Mouse (Mus musculus): ENCODE measurements around the gene Vmn2r109. TPM values are rescaled to one million over a fixed set of nuclear protein-coding genes. Genes with fewer than 3 reads are reported as not detected.
"Not testable (repeated sequence)": the region's sequence is repeated elsewhere in the genome, so short reads cannot be mapped to it uniquely, and the experiment has no call there.

Vmn2r109 gene
- total RNA-seq (2022): not detected

- no peak for DNase-seq
Observed at GRCm38 (mm10) chr17:20564656-20565055, at the start of gene Vmn2r109. Vmn2r109 (minus strand) TSS chr17:20564756.

DNA sequence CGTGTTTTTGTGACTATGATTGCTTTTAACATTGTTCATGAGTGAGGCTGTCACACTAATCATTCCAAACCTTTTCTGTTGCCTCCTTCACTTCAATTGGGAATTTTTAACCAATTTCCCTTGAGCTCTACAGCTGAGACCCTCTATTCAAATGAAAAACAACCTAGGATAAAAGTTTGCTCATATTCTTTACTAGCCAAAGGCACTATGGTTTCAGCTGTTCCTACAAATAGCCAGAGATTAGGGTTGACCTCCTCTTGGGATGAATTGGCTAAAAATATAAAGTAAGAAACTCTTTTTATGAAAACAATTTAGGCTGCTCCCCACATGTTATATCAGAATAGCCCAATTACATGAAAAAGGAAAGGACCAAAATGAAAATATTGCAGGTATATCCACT, 31.8 kb upstream of the Vmn2r109 start, which contains the start of gene Vmn2r110:
Gene Vmn2r110, minus strand, starts transcription at position 101 of the 400 bp plus-strand sequence.
- DNase-seq: no peak

- not testable (repeated sequence) for DNase-seq
Observed at GRCm38 (mm10) chr17:20508247-20508646, 56.3 kb downstream of the Vmn2r109 start.

DNA sequence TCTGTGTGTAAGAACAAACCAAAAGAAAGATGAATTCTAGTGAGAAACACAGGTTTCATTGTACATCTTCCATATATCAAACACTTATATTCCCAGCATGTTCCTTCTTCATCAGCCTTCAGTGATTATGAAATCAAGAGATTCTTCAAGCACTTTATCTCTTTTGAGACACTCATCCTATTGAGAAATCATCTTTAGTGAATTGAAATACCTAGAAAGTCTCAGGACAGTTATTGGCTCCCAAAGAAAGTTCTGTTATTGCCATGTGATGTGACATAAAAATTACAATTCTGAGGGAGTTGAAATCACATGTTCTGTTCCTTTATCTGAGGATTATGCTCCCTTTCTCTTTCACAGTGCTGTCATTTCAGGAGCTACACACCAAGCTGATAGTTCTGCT, 66.7 kb downstream of the Vmn2r109 start, which contains the start of gene Vmn1r225:
Gene Vmn1r225, plus strand, starts transcription at position 301 of the 400 bp plus-strand sequence.
- DNase-seq: no peak

Other genes starting within 250 kb of the Vmn2r109 start
- gene Vmn2r107, start 219.5 kb downstream of the Vmn2r109 start, total RNA-seq (2022): not detected
- not detected for gene Vmn1r224, start 150.6 kb downstream of the Vmn2r109 start, total RNA-seq (2022)
- gene Vmn2r108, start 83.4 kb downstream of the Vmn2r109 start, total RNA-seq (2022): not detected
- not detected for gene Vmn1r225, start 66.6 kb downstream of the Vmn2r109 start, total RNA-seq (2022)
- gene Vmn2r110, start 31.7 kb upstream of the Vmn2r109 start, total RNA-seq (2022): not detected
- not detected for gene Fpr-rs3, start 60.1 kb upstream of the Vmn2r109 start, total RNA-seq (2022)
- gene Vmn1r226, start 118.1 kb upstream of the Vmn2r109 start, total RNA-seq (2022): not detected
- not detected for gene Vmn1r227, start 165.1 kb upstream of the Vmn2r109 start, total RNA-seq (2022)
- not detected for gene Vmn1r228, start 221.4 kb upstream of the Vmn2r109 start, total RNA-seq (2022)
- under 1 TPM in 1 of 4 experiments, not detected in 3; 0.03 TPM for gene Vmn1r229, start 246.8 kb upstream of the Vmn2r109 start, total RNA-seq (2022)

Measured in adrenal gland, adult 8-10 months (tissue).